Mouse (Mus musculus): ENCODE results near the gene Dnajb12.
A peak's percentile ranks its signal among the peaks of the same experiment; 100 is the strongest.

Dnajb12 gene

GRCm38 (mm10) chr10:59886081-59886466 is 6.7 kb downstream of the Dnajb12 start:
- Histone ChIP-seq H3K4me1 (replicated peaks; ENCODE audit: low read depth, low read length) (peaks cover 67% of the 10 kb centered on the region), H3K9me3 (ENCODE audit: low read length) (no peaks in the 10 kb centered on the region), H3K27me3 (ENCODE audit: insufficient read depth, low read length) (no peaks in the 10 kb centered on the region), H3K36me3 (ENCODE audit: insufficient read depth, low read length) (peaks cover 66% of the 10 kb centered on the region), H3K4me3 (replicated peaks; ENCODE audit: low read length) (no peak overlapping the region)
- no peak for TF ChIP-seq POU5F1 (IDR thresholded peaks at IDR 0.05; ENCODE audit: borderline replicate concordance, low read length)
- TF ChIP-seq NANOG (IDR thresholded peaks at IDR 0.05; ENCODE audit: borderline replicate concordance, low read length): no peak
- no peak for TF ChIP-seq CTCF (conservative IDR thresholded peaks at IDR 0.05; ENCODE audit: low read length)

GRCm38 (mm10) chr10:59887432-59887831 is 8.1 kb downstream of the Dnajb12 start:
- no peak overlapping the region for H3K4me3 ChIP-seq (replicated peaks; ENCODE audit: low read length)
- no peak for TF ChIP-seq NANOG (IDR thresholded peaks at IDR 0.05; ENCODE audit: borderline replicate concordance, low read length)
- TF ChIP-seq POU5F1 (IDR thresholded peaks at IDR 0.05; ENCODE audit: borderline replicate concordance, low read length): no peak
- no peak for TF ChIP-seq CTCF (conservative IDR thresholded peaks at IDR 0.05; ENCODE audit: low read length)

GRCm38 (mm10) chr10:59889339-59889738 is 10.0 kb downstream of the Dnajb12 start:
- Histone ChIP-seq H3K9me3 (ENCODE audit: low read length) (no peaks in the 10 kb centered on the region), H3K4me1 (replicated peaks; ENCODE audit: low read depth, low read length) (peaks cover 80% of the 10 kb centered on the region), H3K4me3 (replicated peaks; ENCODE audit: low read length) (no peak overlapping the region), H3K36me3 (ENCODE audit: insufficient read depth, low read length) (peaks cover 77% of the 10 kb centered on the region), H3K27me3 (ENCODE audit: insufficient read depth, low read length) (no peaks in the 10 kb centered on the region)
- TF ChIP-seq POU5F1 (IDR thresholded peaks at IDR 0.05; ENCODE audit: borderline replicate concordance, low read length) (no peak), CTCF (conservative IDR thresholded peaks at IDR 0.05; ENCODE audit: low read length) (no peak), NANOG (IDR thresholded peaks at IDR 0.05; ENCODE audit: borderline replicate concordance, low read length) (no peak)

More at GRCm38 (mm10) chr10:59887432-59887831, 8.1 kb downstream of the Dnajb12 start:
- Histone ChIP-seq H3K9me3 (ENCODE audit: low read length) (no peaks in the 10 kb centered on the region), H3K36me3 (ENCODE audit: insufficient read depth, low read length) (peaks cover 77% of the 10 kb centered on the region), H3K27me3 (ENCODE audit: insufficient read depth, low read length) (no peaks in the 10 kb centered on the region), H3K4me1 (replicated peaks; ENCODE audit: low read depth, low read length) (peaks cover 77% of the 10 kb centered on the region)

GRCm38 (mm10) chr10:59889953-59890751 is 10.8 kb downstream of the Dnajb12 start:
- Histone ChIP-seq H3K4me3 (replicated peaks; ENCODE audit: low read length) (no peak overlapping the region), H3K27me3 (ENCODE audit: insufficient read depth, low read length) (no peaks in the 10 kb centered on the region), H3K4me1 (replicated peaks; ENCODE audit: low read depth, low read length) (peaks cover 80% of the 10 kb centered on the region), H3K36me3 (ENCODE audit: insufficient read depth, low read length) (peaks cover 77% of the 10 kb centered on the region), H3K9me3 (ENCODE audit: low read length) (no peaks in the 10 kb centered on the region)
- TF ChIP-seq NANOG (IDR thresholded peaks at IDR 0.05; ENCODE audit: borderline replicate concordance, low read length): no peak
- no peak for TF ChIP-seq POU5F1 (IDR thresholded peaks at IDR 0.05; ENCODE audit: borderline replicate concordance, low read length)
- no peak for TF ChIP-seq CTCF (conservative IDR thresholded peaks at IDR 0.05; ENCODE audit: low read length)

GRCm38 (mm10) chr10:59892977-59893376 is 13.6 kb downstream of the Dnajb12 start:
- no peaks in the 10 kb centered on the region for H3K9me3 ChIP-seq (ENCODE audit: low read length)
- no peaks in the 10 kb centered on the region for H3K27me3 ChIP-seq (ENCODE audit: insufficient read depth, low read length)
- peaks cover 89% of the 10 kb centered on the region for H3K4me1 ChIP-seq (replicated peaks; ENCODE audit: low read depth, low read length)
- TF ChIP-seq NANOG (IDR thresholded peaks at IDR 0.05; ENCODE audit: borderline replicate concordance, low read length): no peak
- TF ChIP-seq CTCF (conservative IDR thresholded peaks at IDR 0.05; ENCODE audit: low read length): peak; percentile 99
- H3K4me3 ChIP-seq (replicated peaks; ENCODE audit: low read length): no peak overlapping the region
- peaks cover 90% of the 10 kb centered on the region for H3K36me3 ChIP-seq (ENCODE audit: insufficient read depth, low read length)

- Histone ChIP-seq H3K4me1 (replicated peaks; ENCODE audit: low read depth, low read length) (peaks cover 93% of the 10 kb centered on the region), H3K27me3 (ENCODE audit: insufficient read depth, low read length) (no peaks in the 10 kb centered on the region), H3K4me3 (replicated peaks; ENCODE audit: low read length) (no peak overlapping the region), H3K9me3 (ENCODE audit: low read length) (no peaks in the 10 kb centered on the region), H3K36me3 (ENCODE audit: insufficient read depth, low read length) (peaks cover 88% of the 10 kb centered on the region)
- TF ChIP-seq NANOG (IDR thresholded peaks at IDR 0.05; ENCODE audit: borderline replicate concordance, low read length) (no peak), CTCF (conservative IDR thresholded peaks at IDR 0.05; ENCODE audit: low read length) (peak; percentile 87)
Measured at GRCm38 (mm10) chr10:59894251-59895160, 15.2 kb downstream of the Dnajb12 start.

GRCm38 (mm10) chr10:59895460-59896186 is 16.3 kb downstream of the Dnajb12 start:
- no peaks in the 10 kb centered on the region for H3K9me3 ChIP-seq (ENCODE audit: low read length)
- no peak for TF ChIP-seq POU5F1 (IDR thresholded peaks at IDR 0.05; ENCODE audit: borderline replicate concordance, low read length)
- TF ChIP-seq CTCF (conservative IDR thresholded peaks at IDR 0.05; ENCODE audit: low read length): no peak
- TF ChIP-seq NANOG (IDR thresholded peaks at IDR 0.05; ENCODE audit: borderline replicate concordance, low read length): no peak
- H3K36me3 ChIP-seq (ENCODE audit: insufficient read depth, low read length): peaks cover 78% of the 10 kb centered on the region
- peaks cover 92% of the 10 kb centered on the region for H3K4me1 ChIP-seq (replicated peaks; ENCODE audit: low read depth, low read length)
- no peak overlapping the region for H3K4me3 ChIP-seq (replicated peaks; ENCODE audit: low read length)
- H3K27me3 ChIP-seq (ENCODE audit: insufficient read depth, low read length): no peaks in the 10 kb centered on the region

GRCm38 (mm10) chr10:59896211-59896610 is 16.9 kb downstream of the Dnajb12 start:
- Histone ChIP-seq H3K9me3 (ENCODE audit: low read length) (no peaks in the 10 kb centered on the region), H3K27me3 (ENCODE audit: insufficient read depth, low read length) (no peaks in the 10 kb centered on the region), H3K36me3 (ENCODE audit: insufficient read depth, low read length) (peaks cover 72% of the 10 kb centered on the region), H3K4me3 (replicated peaks; ENCODE audit: low read length) (no peak overlapping the region), H3K4me1 (replicated peaks; ENCODE audit: low read depth, low read length) (peaks cover 96% of the 10 kb centered on the region)
- TF ChIP-seq POU5F1 (IDR thresholded peaks at IDR 0.05; ENCODE audit: borderline replicate concordance, low read length) (no peak), NANOG (IDR thresholded peaks at IDR 0.05; ENCODE audit: borderline replicate concordance, low read length) (no peak), CTCF (conservative IDR thresholded peaks at IDR 0.05; ENCODE audit: low read length) (no peak)
